Mouse (Mus musculus) limb, embryonic 15.5 days (tissue): ENCODE measurements around the gene Gm19935. TPM values are rescaled to one million over a fixed set of nuclear protein-coding genes. Genes with fewer than 3 reads are reported as not detected.

Source experiments
- ATAC-seq: fragments of 200-750 bp; cut with Nextera tagmentation; 2 replicates; pipeline ENCODE4 v1.8.0; 2017; ENCODE audit warnings: low read depth, moderate TSS enrichment; ENCODE audit not compliant: insufficient number of reproducible peaks, low FRiP score, low TSS enrichment
- H3K27ac ChIP-seq: fragments of 300-500 bp; sonication (generic); 2 replicates; pipeline ENCODE4 v1.5.1; 2015; ENCODE audit warnings: moderate library complexity, mild to moderate bottlenecking, inconsistent platforms
- H3K27me3 ChIP-seq: fragments of 300-500 bp; sonication (generic); 2 replicates; pipeline ENCODE4 v1.6.1; 2015; ENCODE audit warnings: inconsistent platforms
- H3K36me3 ChIP-seq: fragments of 300-500 bp; sonication (generic); 2 replicates; pipeline ENCODE4 v1.6.1; 2015; ENCODE audit warnings: inconsistent platforms
- H3K4me1 ChIP-seq: fragments of 300-500 bp; sonication (generic); 2 replicates; pipeline ENCODE4 v1.6.1; 2015; ENCODE audit warnings: inconsistent platforms
- H3K4me2 ChIP-seq: fragments of 300-500 bp; sonication (generic); 2 replicates; pipeline ENCODE4 v1.6.1; 2015; ENCODE audit warnings: mild to moderate bottlenecking, inconsistent platforms
- H3K4me3 ChIP-seq: fragments of 300-500 bp; sonication (generic); 2 replicates; pipeline ENCODE4 v1.5.1; 2015; ENCODE audit warnings: mild to moderate bottlenecking, inconsistent platforms
- H3K9ac ChIP-seq: fragments of 300-500 bp; sonication (generic); 2 replicates; pipeline ENCODE4 v1.6.1; 2015; ENCODE audit warnings: inconsistent platforms
- H3K9me3 ChIP-seq: fragments of 300-500 bp; sonication (generic); 2 replicates; pipeline ENCODE4 v1.6.1; 2016; ENCODE audit warnings: inconsistent platforms
- WGBS: fragments of 180-500 bp; shearing (Covaris S2); methylation state at CpG from one replicate; pipeline ENCODE4 v1.1.7; 2015; 5-methylcytosine and 5-hydroxymethylcytosine counted together
- polyA plus RNA-seq: library from polyadenylated mRNA; unstranded; fragments of >200 nt; fragmentation: Nextera tagmentation; extraction: Ambion mirVana; gene quantifications from 2 replicates; pipeline ENCODE4 v1.2.1, GENCODE M21; 2015

Gm19935 gene
- polyA plus RNA-seq: not detected in 2 replicates

DNA sequence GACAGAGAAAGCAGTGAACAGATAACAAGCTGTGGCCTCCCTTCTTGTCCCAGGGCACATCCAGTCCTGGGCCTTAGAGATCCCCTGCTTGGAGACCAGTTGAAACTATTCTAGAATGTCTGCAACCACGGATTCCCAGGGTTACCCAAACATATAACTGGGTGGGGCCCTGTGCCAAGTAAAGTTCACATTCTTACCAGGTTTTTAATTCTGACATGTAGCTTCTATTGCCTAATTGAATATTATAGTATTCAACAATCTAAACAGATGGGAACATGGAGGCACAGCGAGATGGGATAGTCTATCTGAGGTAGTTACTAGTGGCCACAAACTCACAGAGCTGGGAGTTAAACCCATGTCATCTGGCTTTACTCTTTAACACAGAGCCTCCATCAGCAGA lies at the start of gene Gm19935:
TSS of gene Gm19935 (minus strand) at position 101 of the 400 bp plus-strand sequence.
- Histone ChIP-seq H3K9ac (no peak within 1 kb of the TSS), H3K27me3 (no peaks in the 10 kb centered on the region), H3K4me1 (no peaks in the 10 kb centered on the region), H3K4me2 (no peak within 1 kb of the TSS), H3K36me3 (no peaks in the 10 kb centered on the region), H3K9me3 (no peaks in the 10 kb centered on the region), H3K27ac (no peak within 1 kb of the TSS), H3K4me3 (no peak within 1 kb of the TSS)
- 70% methylated on average over 2 of the region's 2 CpGs for WGBS
- no peak for ATAC-seq

DNA sequence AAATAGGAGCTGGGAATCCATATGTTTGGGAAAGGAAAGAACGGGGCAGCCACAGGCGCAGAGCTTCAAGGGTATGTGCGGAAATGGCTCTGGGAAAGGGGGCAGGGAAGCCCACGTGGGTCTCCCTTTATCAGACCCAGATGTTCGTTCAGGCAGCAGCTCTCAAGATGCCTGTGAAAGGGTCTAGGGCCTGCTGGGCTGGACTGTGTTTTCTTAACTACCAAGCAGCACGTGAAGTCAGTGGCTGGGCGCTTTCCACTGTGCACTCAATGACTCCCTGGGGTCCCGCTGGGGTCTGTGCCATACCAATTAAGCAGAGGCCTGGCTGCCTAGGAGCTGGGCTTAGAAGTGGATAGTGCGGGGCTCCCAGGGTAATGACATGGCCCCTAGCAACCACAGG lies 44.8 kb upstream of the Gm19935 start:
- H3K27me3 ChIP-seq: no peaks in the 10 kb centered on the region
- peak; percentile 95 for ATAC-seq
- H3K9ac ChIP-seq: no peak overlapping the region
- H3K4me1 ChIP-seq: peaks cover 30% of the 10 kb centered on the region
- peak overlapping the region; percentile 98 for H3K27ac ChIP-seq
- 4% methylated on average over 9 of the region's 9 CpGs for WGBS
- H3K36me3 ChIP-seq: no peaks in the 10 kb centered on the region
- peak overlapping the region; percentile 5; the same call in 1 of the 2 replicates for H3K4me3 ChIP-seq
- H3K9me3 ChIP-seq: no peaks in the 10 kb centered on the region
- peak overlapping the region; percentile 38 for H3K4me2 ChIP-seq

DNA sequence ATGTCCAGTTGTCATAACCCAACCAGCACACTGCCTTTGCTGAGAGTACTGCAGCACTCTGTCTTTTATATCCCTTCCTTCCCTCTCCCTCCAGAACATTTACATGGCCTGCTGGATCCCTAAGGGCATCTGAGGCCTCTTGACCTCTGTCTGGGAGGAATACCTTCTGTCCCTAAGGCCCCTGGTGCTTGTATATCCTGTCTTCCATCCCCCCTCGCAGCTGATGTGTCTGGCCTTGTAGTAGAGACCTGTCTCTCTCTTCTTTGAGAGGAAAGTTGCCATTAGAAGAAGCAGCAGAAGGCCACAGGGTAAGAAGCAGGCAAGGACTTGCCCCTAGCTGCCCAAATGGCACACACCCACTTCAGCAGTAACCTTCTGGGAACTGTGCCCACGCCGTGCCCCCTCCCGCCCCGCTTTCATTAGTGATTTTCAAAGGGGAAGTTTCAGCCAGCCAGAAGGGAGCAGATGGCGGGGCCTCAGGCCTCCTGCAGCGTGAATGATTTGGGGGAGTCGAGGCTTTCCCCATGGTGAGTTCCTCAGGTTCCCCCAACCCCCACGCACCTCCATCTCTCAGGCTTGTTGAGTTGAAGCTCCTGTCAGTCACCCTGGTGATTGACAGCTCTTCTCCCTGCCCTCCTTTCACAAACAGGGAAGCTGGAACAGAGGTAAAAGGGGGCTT lies 44.2 kb upstream of the Gm19935 start:
- H3K27me3 ChIP-seq: no peaks in the 10 kb centered on the region
- peak overlapping the region; percentile 38 for H3K4me2 ChIP-seq
- peak overlapping the region; percentile 5; the same call in 1 of the 2 replicates for H3K4me3 ChIP-seq
- H3K36me3 ChIP-seq: no peaks in the 10 kb centered on the region
- ATAC-seq: peak; percentile 22; the same call in 1 of the 2 replicates
- peaks cover 30% of the 10 kb centered on the region for H3K4me1 ChIP-seq
- no peak overlapping the region for H3K9ac ChIP-seq
- 2% methylated on average over 9 of the region's 9 CpGs for WGBS
- H3K9me3 ChIP-seq: no peaks in the 10 kb centered on the region
- peak overlapping the region; percentile 98 for H3K27ac ChIP-seq

DNA sequence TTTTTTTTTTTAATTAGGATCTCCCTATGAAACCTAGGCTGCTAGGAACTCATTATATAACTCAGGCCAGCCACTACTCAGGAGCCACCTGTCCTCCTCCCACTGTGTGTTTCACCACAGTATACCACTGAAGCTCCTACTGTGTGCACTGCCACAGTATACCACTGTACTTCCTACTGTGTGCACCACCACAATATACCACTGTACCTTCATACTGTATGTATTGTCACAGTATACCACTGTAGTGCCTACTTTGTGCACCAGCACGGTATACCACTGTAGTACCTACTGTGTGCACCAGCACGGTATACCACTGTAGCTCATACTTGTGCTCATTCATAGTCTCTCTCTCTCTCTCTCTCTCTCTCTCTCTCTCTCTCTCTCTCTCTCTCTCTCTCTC lies 40.9 kb upstream of the Gm19935 start:
- Histone ChIP-seq H3K4me2 (no peak overlapping the region), H3K9me3 (no peaks in the 10 kb centered on the region), H3K36me3 (no peaks in the 10 kb centered on the region), H3K9ac (no peak overlapping the region), H3K27ac (no peak overlapping the region), H3K4me1 (peaks cover 46% of the 10 kb centered on the region), H3K27me3 (no peaks in the 10 kb centered on the region), H3K4me3 (no peak overlapping the region)
- ATAC-seq: no peak
- 95% methylated on average over 2 of the region's 2 CpGs for WGBS

DNA sequence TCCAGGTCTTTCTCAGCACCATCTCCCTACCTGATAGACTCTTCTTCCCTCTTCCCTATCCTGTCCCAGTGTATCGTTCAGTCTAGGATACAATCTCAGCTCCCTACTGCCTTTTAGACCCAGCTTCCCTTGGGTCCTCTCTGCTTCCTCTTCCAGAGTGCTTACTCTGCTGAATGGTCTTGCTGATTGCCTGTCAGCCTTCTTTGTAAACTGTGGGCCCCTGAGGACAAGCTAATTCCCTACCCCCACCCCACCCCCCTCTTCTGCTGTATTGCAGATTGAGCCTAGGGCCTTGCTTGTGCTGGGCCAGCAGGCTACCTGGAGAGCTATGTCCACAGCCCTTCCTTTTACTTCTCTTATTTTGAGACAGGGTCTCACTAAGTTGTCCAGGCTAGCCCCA lies 39.8 kb upstream of the Gm19935 start:
- 58% methylated on average over 1 of the region's 1 CpGs for WGBS
- ATAC-seq: no peak
- 0 out of 2 replicates have a peak overlapping the region, but pooled peaks have one; percentile 7 for H3K27ac ChIP-seq

DNA sequence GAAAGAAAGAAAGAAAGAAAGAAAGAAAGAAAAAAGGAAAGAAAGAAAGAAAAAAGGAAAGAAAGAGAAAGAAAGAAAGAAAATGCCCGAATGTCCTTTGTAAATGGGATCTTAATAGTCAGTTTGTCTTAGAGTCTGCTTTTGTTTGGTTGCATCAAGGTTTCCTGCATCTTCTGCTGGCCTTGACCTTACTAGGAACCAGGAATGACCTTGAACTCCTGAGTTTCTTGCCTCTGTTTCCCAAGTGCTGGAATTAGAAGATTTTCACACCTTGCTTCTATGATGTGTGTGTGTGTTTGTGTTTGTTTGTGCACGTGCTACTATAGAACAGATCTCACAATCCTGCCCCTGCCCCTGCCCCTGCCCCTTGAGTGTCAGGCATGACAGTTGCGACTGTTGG lies 39.0 kb upstream of the Gm19935 start:
- Histone ChIP-seq H3K36me3 (no peaks in the 10 kb centered on the region), H3K4me3 (no peak overlapping the region), H3K9ac (no peak overlapping the region), H3K27ac (no peak overlapping the region), H3K4me1 (peaks cover 29% of the 10 kb centered on the region), H3K9me3 (no peaks in the 10 kb centered on the region), H3K4me2 (no peak overlapping the region), H3K27me3 (no peaks in the 10 kb centered on the region)
- no peak for ATAC-seq
- WGBS: 94% methylated on average over 3 of the region's 3 CpGs

More for the DNA sequence above, 39.8 kb upstream of the Gm19935 start:
- Histone ChIP-seq H3K4me2 (no peak overlapping the region), H3K9me3 (no peaks in the 10 kb centered on the region), H3K9ac (no peak overlapping the region), H3K36me3 (no peaks in the 10 kb centered on the region), H3K4me1 (peaks cover 36% of the 10 kb centered on the region), H3K4me3 (no peak overlapping the region), H3K27me3 (no peaks in the 10 kb centered on the region)

DNA sequence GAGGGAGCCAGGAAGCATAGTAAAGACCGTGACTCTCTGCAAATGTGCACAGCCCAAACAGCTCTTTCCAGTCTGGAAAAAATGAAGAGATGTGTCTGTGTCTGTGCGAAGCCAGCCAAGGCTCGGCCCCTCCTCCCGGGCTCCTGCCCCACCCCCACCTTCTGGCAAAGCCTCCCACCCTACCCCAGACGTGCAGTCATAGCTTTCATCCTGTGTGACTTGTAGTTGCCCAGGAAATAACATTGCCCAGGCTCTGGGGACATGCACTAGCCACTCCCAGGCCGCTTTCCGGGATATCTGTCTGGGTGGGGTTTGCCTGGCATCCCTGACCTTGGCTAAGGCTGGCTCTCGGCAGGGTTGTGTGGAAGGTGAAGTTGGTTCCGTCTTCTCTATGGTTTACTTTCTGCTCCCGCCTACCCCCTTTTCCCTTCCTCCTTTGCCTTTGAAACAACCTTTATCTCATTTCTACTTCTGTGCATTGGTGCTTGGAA lies 37.5 kb upstream of the Gm19935 start:
- Histone ChIP-seq H3K9ac (no peak overlapping the region), H3K4me1 (peaks cover 25% of the 10 kb centered on the region), H3K27me3 (no peaks in the 10 kb centered on the region), H3K4me3 (no peak overlapping the region), H3K9me3 (no peaks in the 10 kb centered on the region), H3K27ac (peak overlapping the region; percentile 88), H3K4me2 (peak overlapping the region; percentile 15; the same call in 1 of the 2 replicates), H3K36me3 (peaks cover 10% of the 10 kb centered on the region; the same call in 1 of the 2 replicates)
- ATAC-seq: peak; percentile 75
- 9% methylated on average over 10 of the region's 10 CpGs for WGBS

DNA sequence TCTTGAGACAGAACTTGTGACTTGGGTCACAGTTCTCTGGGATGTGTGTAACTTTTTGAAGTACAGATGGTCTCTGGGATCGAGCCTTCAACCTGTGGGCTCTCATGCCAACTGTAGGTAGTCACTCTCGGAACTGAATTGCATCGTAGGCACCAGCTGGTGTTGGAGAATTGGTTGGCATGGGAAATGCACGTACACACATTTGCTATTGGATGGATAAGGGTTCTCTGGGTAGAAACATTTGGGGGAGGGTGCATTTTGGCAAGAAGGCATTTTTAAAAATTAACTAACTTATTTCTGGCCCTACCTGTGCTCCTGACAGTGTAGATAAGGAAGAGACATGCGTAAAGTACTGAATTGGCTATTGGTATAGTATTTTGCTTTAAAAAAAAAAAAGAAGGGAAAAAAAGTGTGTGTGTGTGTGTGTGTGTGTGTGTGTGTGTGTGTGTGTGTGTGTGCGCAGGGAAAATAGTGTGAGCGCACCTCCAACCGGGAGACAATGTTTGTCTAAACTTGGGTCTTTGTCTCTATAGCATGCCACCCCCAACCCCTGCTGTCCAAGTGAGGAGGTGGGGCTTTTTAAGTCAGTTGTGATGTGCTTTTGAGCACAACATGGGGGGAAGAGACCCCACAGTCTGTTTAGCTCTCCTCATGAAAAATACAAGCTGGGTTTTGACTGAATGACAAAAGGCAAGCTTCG lies 36.9 kb upstream of the Gm19935 start:
- H3K27ac ChIP-seq: peak overlapping the region; percentile 88
- H3K27me3 ChIP-seq: no peaks in the 10 kb centered on the region
- 68% methylated on average over 9 of the region's 9 CpGs for WGBS
- no peak for ATAC-seq
- H3K9me3 ChIP-seq: no peaks in the 10 kb centered on the region
- peak overlapping the region; percentile 15; the same call in 1 of the 2 replicates for H3K4me2 ChIP-seq
- no peak overlapping the region for H3K9ac ChIP-seq
- peaks cover 12% of the 10 kb centered on the region; the same call in 1 of the 2 replicates for H3K36me3 ChIP-seq
- peaks cover 23% of the 10 kb centered on the region for H3K4me1 ChIP-seq
- H3K4me3 ChIP-seq: no peak overlapping the region

DNA sequence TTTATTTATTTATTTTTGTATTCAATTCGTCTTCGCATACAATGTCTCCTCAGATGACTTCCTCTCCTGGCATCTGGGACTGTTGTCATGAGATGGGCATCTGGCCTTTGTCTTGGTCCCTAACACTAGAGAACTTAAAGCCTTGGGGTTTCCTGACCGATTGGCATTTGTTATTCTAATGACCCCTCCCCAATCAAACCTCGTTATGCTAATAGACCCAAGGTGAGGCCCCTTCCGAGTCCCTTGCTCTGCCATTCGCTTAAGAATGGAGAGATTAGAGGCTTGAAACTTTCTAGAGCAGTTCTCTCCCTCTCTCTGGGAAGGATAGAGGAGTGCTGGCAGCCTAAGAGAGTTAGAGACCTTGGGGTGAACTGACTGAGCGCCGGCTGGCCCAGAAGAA lies 34.4 kb upstream of the Gm19935 start:
- H3K4me1 ChIP-seq: peaks cover 22% of the 10 kb centered on the region
- H3K36me3 ChIP-seq: peaks cover 12% of the 10 kb centered on the region; the same call in 1 of the 2 replicates
- no peaks in the 10 kb centered on the region for H3K9me3 ChIP-seq
- no peak overlapping the region for H3K4me3 ChIP-seq
- ATAC-seq: no peak
- 62% methylated on average over 8 of the region's 8 CpGs for WGBS
- no peak overlapping the region for H3K9ac ChIP-seq
- no peak overlapping the region for H3K27ac ChIP-seq
- H3K27me3 ChIP-seq: no peaks in the 10 kb centered on the region
- H3K4me2 ChIP-seq: no peak overlapping the region

DNA sequence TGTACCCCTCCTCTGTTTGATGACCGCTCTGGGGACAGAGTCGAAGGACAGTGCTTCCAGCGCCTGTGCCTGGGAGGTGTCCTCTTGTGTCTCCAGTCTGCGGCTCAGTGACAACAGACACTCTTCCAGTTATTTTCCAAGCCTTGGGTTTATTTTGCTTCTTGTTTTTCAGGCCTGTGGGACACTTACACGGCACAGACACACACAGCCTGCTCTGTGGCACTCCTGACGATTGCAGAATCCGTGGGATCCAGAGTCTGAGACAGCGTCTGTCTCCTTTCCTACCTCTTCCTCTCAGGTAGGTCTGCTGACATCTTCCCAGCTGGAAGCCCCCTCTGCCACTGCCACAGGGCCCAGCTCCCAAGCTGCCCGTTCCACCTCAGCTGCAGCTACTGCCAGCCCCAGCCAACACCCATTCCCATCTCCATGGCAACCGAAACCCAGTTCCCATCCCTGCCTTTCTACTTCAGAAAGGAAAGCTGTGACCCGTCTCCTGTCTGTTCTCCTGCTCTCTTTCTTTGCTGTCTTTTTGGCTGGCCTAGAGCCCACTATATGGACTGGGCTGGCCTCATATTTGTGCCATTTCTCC lies 32.4 kb upstream of the Gm19935 start:
- Histone ChIP-seq H3K27me3 (no peaks in the 10 kb centered on the region), H3K4me1 (peaks cover 16% of the 10 kb centered on the region), H3K36me3 (peaks cover 12% of the 10 kb centered on the region; the same call in 1 of the 2 replicates), H3K4me3 (no peak overlapping the region), H3K9ac (no peak overlapping the region), H3K9me3 (no peaks in the 10 kb centered on the region), H3K4me2 (no peak overlapping the region), H3K27ac (no peak overlapping the region)
- no peak for ATAC-seq
- WGBS: 58% methylated on average over 11 of the region's 11 CpGs

DNA sequence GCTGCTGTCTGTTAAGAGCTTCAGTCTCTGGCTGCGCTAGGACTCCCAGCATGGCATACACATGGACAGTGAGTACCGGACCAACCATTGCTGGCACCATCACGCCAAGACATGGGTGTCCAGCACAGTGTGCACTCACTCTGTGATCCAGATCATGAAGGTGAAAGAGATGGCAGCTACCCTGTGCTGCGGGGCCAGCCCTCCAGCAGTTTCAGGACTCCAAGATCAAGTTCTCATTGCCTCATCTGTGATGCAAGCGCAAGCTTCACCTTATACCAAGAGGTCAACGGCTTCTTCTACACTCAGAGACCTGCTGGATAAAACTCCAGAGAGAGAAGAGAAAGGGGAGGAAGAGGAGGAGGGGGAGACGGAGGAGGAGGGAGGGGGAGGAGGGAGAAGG lies 30.8 kb upstream of the Gm19935 start:
- no peak overlapping the region for H3K4me3 ChIP-seq
- no peak for ATAC-seq
- no peaks in the 10 kb centered on the region for H3K9me3 ChIP-seq
- peaks cover 12% of the 10 kb centered on the region; the same call in 1 of the 2 replicates for H3K36me3 ChIP-seq
- WGBS: 85% methylated on average over 7 of the region's 7 CpGs
- no peak overlapping the region for H3K27ac ChIP-seq
- no peak overlapping the region for H3K9ac ChIP-seq
- peaks cover 10% of the 10 kb centered on the region for H3K4me1 ChIP-seq
- H3K4me2 ChIP-seq: no peak overlapping the region
- no peaks in the 10 kb centered on the region for H3K27me3 ChIP-seq
